Mouse (Mus musculus): ENCODE data around the gene Tradd. TPM values are rescaled to one million over a fixed set of nuclear protein-coding genes. Genes with fewer than 3 reads are reported as not detected.
A peak's percentile ranks its signal among the peaks of the same experiment; 100 is the strongest.

Tradd gene
- total and polyA plus RNA-seq, 3 experiments, result 12.5 to 30.0 (median 20.8) TPM

GRCm38 (mm10) chr8:105254966-105255350, 9.5 kb downstream of the Tradd start, which contains the start of gene B3gnt9:
Gene B3gnt9, minus strand, starts transcription at chr8:105255153.
- peak within 1 kb of the TSS; percentile 79 for H3K4me3 ChIP-seq (ENCODE audit: low read depth, low read length)
- no peaks in the 10 kb centered on the region for H3K9me3 ChIP-seq (replicated peaks)
- peaks cover 67% of the 10 kb centered on the region for H3K36me3 ChIP-seq (replicated peaks)
- peak; percentile 76 for ATAC-seq (ENCODE audit: extremely low read depth, insufficient number of reproducible peaks, low FRiP score, poor library complexity, severe bottlenecking)
- no peaks in the 10 kb centered on the region for H3K27me3 ChIP-seq (ENCODE audit: insufficient read depth, low read length)
- peak; percentile 75 for DNase-seq (ENCODE audit: low spot score)
- peaks cover 41% of the 10 kb centered on the region for H3K4me1 ChIP-seq (ENCODE audit: insufficient read depth, low read depth, low read length)
- TF ChIP-seq GATA1 (IDR thresholded peaks at IDR 0.05; ENCODE audit: borderline replicate concordance, low read length), result no peak
- no peak for TF ChIP-seq TAL1 (conservative IDR thresholded peaks at IDR 0.05; ENCODE audit: low read depth, low read length)
- no peak for TF ChIP-seq POLR2AphosphoS5 (IDR thresholded peaks at IDR 0.05; ENCODE audit: insufficient replicate concordance, low read depth, low read length)
- TF ChIP-seq GATA2 (IDR thresholded peaks at IDR 0.05; ENCODE audit: borderline replicate concordance, low read depth, low read length), result no peak
- no peak for TF ChIP-seq CTCF (IDR thresholded peaks at IDR 0.05; ENCODE audit: low read depth, low read length)

GRCm38 (mm10) chr8:105254152-105254965, 10.1 kb downstream of the Tradd start:
- TF ChIP-seq POLR2AphosphoS5 (IDR thresholded peaks at IDR 0.05; ENCODE audit: insufficient replicate concordance, low read depth, low read length), result no peak
- TF ChIP-seq TAL1 (conservative IDR thresholded peaks at IDR 0.05; ENCODE audit: low read depth, low read length), result no peak
- no peak for TF ChIP-seq GATA2 (IDR thresholded peaks at IDR 0.05; ENCODE audit: borderline replicate concordance, low read depth, low read length)
- no peak for TF ChIP-seq GATA1 (IDR thresholded peaks at IDR 0.05; ENCODE audit: borderline replicate concordance, low read length)
- TF ChIP-seq CTCF (IDR thresholded peaks at IDR 0.05; ENCODE audit: low read depth, low read length), result no peak

GRCm38 (mm10) chr8:105253766-105254151, 10.7 kb downstream of the Tradd start:
- ATAC-seq (ENCODE audit: extremely low read depth, insufficient number of reproducible peaks, low FRiP score, poor library complexity, severe bottlenecking) (no peak), DNase-seq (ENCODE audit: low spot score) (no peak)
- TF ChIP-seq TAL1 (conservative IDR thresholded peaks at IDR 0.05; ENCODE audit: low read depth, low read length) (no peak), POLR2AphosphoS5 (IDR thresholded peaks at IDR 0.05; ENCODE audit: insufficient replicate concordance, low read depth, low read length) (no peak), GATA1 (IDR thresholded peaks at IDR 0.05; ENCODE audit: borderline replicate concordance, low read length) (no peak), CTCF (IDR thresholded peaks at IDR 0.05; ENCODE audit: low read depth, low read length) (no peak), GATA2 (IDR thresholded peaks at IDR 0.05; ENCODE audit: borderline replicate concordance, low read depth, low read length) (no peak)
- H3K9me3 ChIP-seq (replicated peaks), result no peaks in the 10 kb centered on the region
- H3K4me1 ChIP-seq (ENCODE audit: insufficient read depth, low read depth, low read length), result peaks cover 30% of the 10 kb centered on the region
- H3K36me3 ChIP-seq (replicated peaks), result peaks cover 67% of the 10 kb centered on the region
- H3K27me3 ChIP-seq (ENCODE audit: insufficient read depth, low read length), result no peaks in the 10 kb centered on the region
- H3K4me3 ChIP-seq (ENCODE audit: low read depth, low read length), result peak overlapping the region; percentile 79; the same call in 1 of the 2 replicates

More at GRCm38 (mm10) chr8:105254152-105254965, 10.1 kb downstream of the Tradd start:
- Histone ChIP-seq H3K4me3 (ENCODE audit: low read depth, low read length) (peak overlapping the region; percentile 79), H3K9me3 (replicated peaks) (no peaks in the 10 kb centered on the region), H3K36me3 (replicated peaks) (peaks cover 67% of the 10 kb centered on the region), H3K27me3 (ENCODE audit: insufficient read depth, low read length) (no peaks in the 10 kb centered on the region), H3K4me1 (ENCODE audit: insufficient read depth, low read depth, low read length) (peaks cover 35% of the 10 kb centered on the region)
- DNase-seq (ENCODE audit: low spot score), result peak; percentile 79
- ATAC-seq (ENCODE audit: extremely low read depth, insufficient number of reproducible peaks, low FRiP score, poor library complexity, severe bottlenecking), result peak; percentile 57

GRCm38 (mm10) chr8:105252680-105253537, 11.5 kb downstream of the Tradd start:
- no peaks in the 10 kb centered on the region for H3K9me3 ChIP-seq (replicated peaks)
- ATAC-seq (ENCODE audit: extremely low read depth, insufficient number of reproducible peaks, low FRiP score, poor library complexity, severe bottlenecking) (no peak), DNase-seq (ENCODE audit: low spot score) (no peak)
- H3K36me3 ChIP-seq (replicated peaks), result peaks cover 67% of the 10 kb centered on the region
- peaks cover 30% of the 10 kb centered on the region for H3K4me1 ChIP-seq (ENCODE audit: insufficient read depth, low read depth, low read length)
- TF ChIP-seq POLR2AphosphoS5 (IDR thresholded peaks at IDR 0.05; ENCODE audit: insufficient replicate concordance, low read depth, low read length), result no peak
- TF ChIP-seq GATA1 (IDR thresholded peaks at IDR 0.05; ENCODE audit: borderline replicate concordance, low read length), result no peak
- TF ChIP-seq GATA2 (IDR thresholded peaks at IDR 0.05; ENCODE audit: borderline replicate concordance, low read depth, low read length), result no peak
- TF ChIP-seq TAL1 (conservative IDR thresholded peaks at IDR 0.05; ENCODE audit: low read depth, low read length), result no peak
- no peak for TF ChIP-seq CTCF (IDR thresholded peaks at IDR 0.05; ENCODE audit: low read depth, low read length)
- no peaks in the 10 kb centered on the region for H3K27me3 ChIP-seq (ENCODE audit: insufficient read depth, low read length)
- no peak overlapping the region for H3K4me3 ChIP-seq (ENCODE audit: low read depth, low read length)

GRCm38 (mm10) chr8:105251954-105252353, 12.5 kb downstream of the Tradd start:
- H3K4me1 ChIP-seq (ENCODE audit: insufficient read depth, low read depth, low read length), result peaks cover 30% of the 10 kb centered on the region
- no peak for ATAC-seq (ENCODE audit: extremely low read depth, insufficient number of reproducible peaks, low FRiP score, poor library complexity, severe bottlenecking)
- no peaks in the 10 kb centered on the region for H3K9me3 ChIP-seq (replicated peaks)

More at GRCm38 (mm10) chr8:105251954-105252353, 12.5 kb downstream of the Tradd start:
- H3K27me3 ChIP-seq (ENCODE audit: insufficient read depth, low read length), result no peaks in the 10 kb centered on the region
- no peak for DNase-seq (ENCODE audit: low spot score)
- no peak overlapping the region for H3K4me3 ChIP-seq (ENCODE audit: low read depth, low read length)
- TF ChIP-seq GATA1 (IDR thresholded peaks at IDR 0.05; ENCODE audit: borderline replicate concordance, low read length), result no peak
- TF ChIP-seq TAL1 (conservative IDR thresholded peaks at IDR 0.05; ENCODE audit: low read depth, low read length), result no peak
- TF ChIP-seq CTCF (IDR thresholded peaks at IDR 0.05; ENCODE audit: low read depth, low read length), result no peak
- no peak for TF ChIP-seq POLR2AphosphoS5 (IDR thresholded peaks at IDR 0.05; ENCODE audit: insufficient replicate concordance, low read depth, low read length)
- no peak for TF ChIP-seq GATA2 (IDR thresholded peaks at IDR 0.05; ENCODE audit: borderline replicate concordance, low read depth, low read length)
- peaks cover 71% of the 10 kb centered on the region for H3K36me3 ChIP-seq (replicated peaks)

Measured in G1E (cell line).